Comparison of ENCODE assay signal across 20 mouse cellular contexts in the genomic region with DNA sequence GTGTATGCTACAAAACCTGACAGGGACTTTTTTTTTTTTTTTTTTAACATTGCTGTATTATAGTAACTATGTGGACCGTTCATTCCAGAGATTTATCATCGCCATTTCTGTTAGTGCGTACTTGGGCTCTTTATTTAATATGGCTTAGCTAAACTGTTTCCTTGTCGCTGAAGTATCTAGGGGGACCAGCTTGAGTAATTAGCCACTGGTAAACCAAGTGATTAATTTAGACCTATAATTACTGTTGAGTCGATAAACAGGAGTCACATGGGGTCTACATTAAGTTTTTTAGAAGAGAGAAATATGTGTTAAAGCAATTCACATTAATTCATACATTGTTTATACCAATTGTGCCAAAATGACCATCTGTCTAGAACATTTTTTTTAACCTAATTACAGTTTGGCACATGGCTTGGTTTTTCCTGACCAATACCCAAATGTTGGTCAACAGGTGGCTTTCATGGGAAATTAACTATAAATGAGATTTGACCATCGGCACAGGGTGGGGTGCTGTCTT.
"Had no signal": no experiment of that assay in that cellular context is flagged by ENCODE, and none has a peak within 500 bp of the region (broad histone marks: within the 10 kb centered on the region; RNA-seq: fewer than 3 reads in every experiment).

No protein-coding gene starts in this region.

- H3K9ac ChIP-seq: limb, embryonic 13.5 days; liver, embryonic 12.5 days; liver, embryonic 15.5 days; lung, embryonic 15.5 days; neural tube, embryonic 13.5 days had no signal

- H3K27ac ChIP-seq: kidney, postnatal 0 days; layer of hippocampus, adult 2 months; limb, embryonic 10.5 days; limb, embryonic 13.5 days; liver, embryonic 12.5 days; liver, embryonic 15.5 days; lung, embryonic 15.5 days; midbrain, embryonic 10.5 days; neural tube, embryonic 13.5 days had no signal

- H3K4me3 ChIP-seq: layer of hippocampus, adult 2 months; limb, embryonic 10.5 days; limb, embryonic 13.5 days; liver, embryonic 12.5 days; liver, embryonic 15.5 days; lung, embryonic 15.5 days; megakaryocyte, embryonic 14.5 days; midbrain, embryonic 10.5 days; neural tube, embryonic 13.5 days had no signal

- H3K4me2 ChIP-seq: limb, embryonic 13.5 days; liver, embryonic 12.5 days; liver, embryonic 15.5 days; lung, embryonic 15.5 days; neural tube, embryonic 13.5 days had no signal

- H3K9me3 ChIP-seq: limb, embryonic 10.5 days; limb, embryonic 13.5 days; liver, embryonic 12.5 days; liver, embryonic 15.5 days; lung, embryonic 15.5 days; megakaryocyte, embryonic 14.5 days; midbrain, embryonic 10.5 days; neural tube, embryonic 13.5 days had no signal

- H3K27me3 ChIP-seq: limb, embryonic 13.5 days; liver, embryonic 12.5 days; liver, embryonic 15.5 days; lung, embryonic 15.5 days; megakaryocyte, embryonic 14.5 days; neural tube, embryonic 13.5 days had no signal

- DNase-seq: kidney, adult 2 months; kidney, postnatal 25 days; layer of hippocampus, adult 9-11 months; liver; lung, adult 18-20 months; lung, postnatal 10 days; lung, postnatal 36 days; midbrain, embryonic 14.5 days; thymus, adult 18-20 months; thymus, postnatal 36 days had no signal

- H3K36me3 ChIP-seq: limb, embryonic 10.5 days; limb, embryonic 13.5 days; liver, embryonic 12.5 days; liver, embryonic 15.5 days; lung, embryonic 15.5 days; midbrain, embryonic 10.5 days; neural tube, embryonic 13.5 days had no signal

- ATAC-seq: liver, embryonic 12.5 days had no signal

- H3K4me1 ChIP-seq: limb, embryonic 10.5 days; limb, embryonic 13.5 days; liver, embryonic 12.5 days; liver, embryonic 15.5 days; lung, embryonic 15.5 days; midbrain, embryonic 10.5 days; neural tube, embryonic 13.5 days had no signal
